Mouse (Mus musculus): Measurements from ENCODE around the gene Kcng1. TPM values are rescaled to one million over a fixed set of nuclear protein-coding genes. Genes with fewer than 3 reads are reported as not detected.

Gene Kcng1
- polyA plus RNA-seq, 1 experiment, result not detected

- Histone ChIP-seq H3K79me2 (ENCODE audit: control insufficient read depth, insufficient read depth) (no peaks in the 10 kb centered on the region), H3K4me3 (ENCODE audit: insufficient read depth, poor library complexity, severe bottlenecking) (no peak overlapping the region), H3ac (ENCODE audit: control insufficient read depth, insufficient read length, low read depth) (no peak overlapping the region), H3K27me3 (ENCODE audit: control insufficient read depth, insufficient read depth, insufficient read length) (peaks cover 45% of the 10 kb centered on the region), H3K36me3 (ENCODE audit: control insufficient read depth, insufficient read depth) (no peaks in the 10 kb centered on the region), H3K79me3 (ENCODE audit: low read depth) (no peaks in the 10 kb centered on the region)
- TF ChIP-seq MYOG (IDR thresholded peaks at IDR 0.05; ENCODE audit: control insufficient read depth, extremely low read depth, insufficient read length), result no peak
- TF ChIP-seq CTCF (IDR thresholded peaks at IDR 0.05; ENCODE audit: control insufficient read depth, insufficient read depth, insufficient read length), result no peak
- no peak for TF ChIP-seq USF1 (IDR thresholded peaks at IDR 0.05; ENCODE audit: low read depth)
- TF ChIP-seq FOSL1 (IDR thresholded peaks at IDR 0.05; ENCODE audit: insufficient read depth, low read length, poor library complexity, severe bottlenecking), result no peak
- TF ChIP-seq MYOD1 (IDR thresholded peaks at IDR 0.05; ENCODE audit: control insufficient read depth, insufficient read length, low read depth), result no peak
- no peak for TF ChIP-seq CEBPB (IDR thresholded peaks at IDR 0.05; ENCODE audit: low read depth)
- TF ChIP-seq MAX (IDR thresholded peaks at IDR 0.05), result no peak
Measured at GRCm38 (mm10) chr2:168292041-168292440, 10.5 kb upstream of the Kcng1 start.

DNA sequence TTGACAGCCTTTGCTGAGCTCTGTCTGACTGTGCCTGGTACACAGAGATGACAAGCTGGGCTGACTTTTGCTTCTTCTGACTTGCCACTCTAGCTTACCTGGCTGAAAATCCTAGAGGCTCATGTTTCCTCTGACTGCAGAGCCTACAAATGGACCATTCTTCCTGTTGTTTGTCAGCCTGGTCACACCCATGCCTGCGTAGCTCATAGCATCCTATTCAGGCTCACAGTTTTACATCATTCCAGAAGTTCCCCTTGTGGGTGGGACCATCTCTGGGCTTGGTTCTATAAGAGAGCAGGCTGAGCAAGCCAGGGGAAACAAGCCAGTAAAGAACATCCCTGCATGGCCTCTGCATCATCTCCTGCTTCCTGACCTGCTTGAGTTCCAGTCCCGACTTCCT lies 8.3 kb upstream of the Kcng1 start:
- Histone ChIP-seq H3K79me2 (ENCODE audit: control insufficient read depth, insufficient read depth) (no peaks in the 10 kb centered on the region), H3K79me3 (ENCODE audit: low read depth) (no peaks in the 10 kb centered on the region), H3K27me3 (ENCODE audit: control insufficient read depth, insufficient read depth, insufficient read length) (peaks cover 45% of the 10 kb centered on the region), H3K36me3 (ENCODE audit: control insufficient read depth, insufficient read depth) (no peaks in the 10 kb centered on the region), H3ac (ENCODE audit: control insufficient read depth, insufficient read length, low read depth) (no peak overlapping the region), H3K4me3 (ENCODE audit: insufficient read depth, poor library complexity, severe bottlenecking) (no peak overlapping the region)
- TF ChIP-seq CTCF (IDR thresholded peaks at IDR 0.05; ENCODE audit: control insufficient read depth, insufficient read depth, insufficient read length) (no peak), CEBPB (IDR thresholded peaks at IDR 0.05; ENCODE audit: low read depth) (no peak), MYOG (IDR thresholded peaks at IDR 0.05; ENCODE audit: control insufficient read depth, extremely low read depth, insufficient read length) (no peak), MAX (IDR thresholded peaks at IDR 0.05) (no peak), USF1 (IDR thresholded peaks at IDR 0.05; ENCODE audit: low read depth) (no peak), MYOD1 (IDR thresholded peaks at IDR 0.05; ENCODE audit: control insufficient read depth, insufficient read length, low read depth) (no peak), FOSL1 (IDR thresholded peaks at IDR 0.05; ENCODE audit: insufficient read depth, low read length, poor library complexity, severe bottlenecking) (no peak)

- no peak overlapping the region for H3K4me3 ChIP-seq (ENCODE audit: insufficient read depth, poor library complexity, severe bottlenecking)
Measured at GRCm38 (mm10) chr2:168289016-168289415, 7.5 kb upstream of the Kcng1 start.

DNA sequence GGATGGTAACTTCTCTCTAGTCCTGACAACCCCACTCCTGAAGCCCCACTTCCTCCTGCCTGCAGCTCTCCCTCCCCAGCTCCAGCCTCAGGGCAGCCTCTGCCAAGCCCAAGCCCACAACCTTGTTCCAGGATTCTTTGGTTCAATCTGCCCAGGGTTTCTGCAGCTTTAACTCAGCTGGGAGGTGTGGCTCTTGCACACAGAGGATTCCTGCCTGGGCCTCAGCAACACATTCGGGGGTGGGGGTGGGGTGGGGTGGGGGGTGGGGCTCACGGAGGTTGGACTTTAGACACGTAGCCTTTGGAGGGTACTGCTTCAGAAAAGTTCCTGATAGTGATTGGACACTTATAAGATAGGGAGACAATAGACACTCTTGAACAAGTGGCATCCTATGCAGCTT lies 5.5 kb upstream of the Kcng1 start:
- no peak overlapping the region for H3K4me3 ChIP-seq (ENCODE audit: insufficient read depth, poor library complexity, severe bottlenecking)
- no peaks in the 10 kb centered on the region for H3K79me3 ChIP-seq (ENCODE audit: low read depth)
- H3K27me3 ChIP-seq (ENCODE audit: control insufficient read depth, insufficient read depth, insufficient read length), result peaks cover 36% of the 10 kb centered on the region
- H3K79me2 ChIP-seq (ENCODE audit: control insufficient read depth, insufficient read depth), result no peaks in the 10 kb centered on the region
- TF ChIP-seq MYOG (IDR thresholded peaks at IDR 0.05; ENCODE audit: control insufficient read depth, extremely low read depth, insufficient read length) (no peak), CTCF (IDR thresholded peaks at IDR 0.05; ENCODE audit: control insufficient read depth, insufficient read depth, insufficient read length) (no peak), FOSL1 (IDR thresholded peaks at IDR 0.05; ENCODE audit: insufficient read depth, low read length, poor library complexity, severe bottlenecking) (no peak), USF1 (IDR thresholded peaks at IDR 0.05; ENCODE audit: low read depth) (no peak), MYOD1 (IDR thresholded peaks at IDR 0.05; ENCODE audit: control insufficient read depth, insufficient read length, low read depth) (no peak), CEBPB (IDR thresholded peaks at IDR 0.05; ENCODE audit: low read depth) (no peak), MAX (IDR thresholded peaks at IDR 0.05) (no peak)
- H3ac ChIP-seq (ENCODE audit: control insufficient read depth, insufficient read length, low read depth), result no peak overlapping the region
- no peaks in the 10 kb centered on the region for H3K36me3 ChIP-seq (ENCODE audit: control insufficient read depth, insufficient read depth)

More at GRCm38 (mm10) chr2:168289016-168289415, 7.5 kb upstream of the Kcng1 start:
- Histone ChIP-seq H3ac (ENCODE audit: control insufficient read depth, insufficient read length, low read depth) (no peak overlapping the region), H3K36me3 (ENCODE audit: control insufficient read depth, insufficient read depth) (no peaks in the 10 kb centered on the region), H3K27me3 (ENCODE audit: control insufficient read depth, insufficient read depth, insufficient read length) (peaks cover 39% of the 10 kb centered on the region), H3K79me3 (ENCODE audit: low read depth) (no peaks in the 10 kb centered on the region), H3K79me2 (ENCODE audit: control insufficient read depth, insufficient read depth) (no peaks in the 10 kb centered on the region)
- TF ChIP-seq FOSL1 (IDR thresholded peaks at IDR 0.05; ENCODE audit: insufficient read depth, low read length, poor library complexity, severe bottlenecking) (no peak), CEBPB (IDR thresholded peaks at IDR 0.05; ENCODE audit: low read depth) (no peak), MYOD1 (IDR thresholded peaks at IDR 0.05; ENCODE audit: control insufficient read depth, insufficient read length, low read depth) (no peak), USF1 (IDR thresholded peaks at IDR 0.05; ENCODE audit: low read depth) (no peak)

DNA sequence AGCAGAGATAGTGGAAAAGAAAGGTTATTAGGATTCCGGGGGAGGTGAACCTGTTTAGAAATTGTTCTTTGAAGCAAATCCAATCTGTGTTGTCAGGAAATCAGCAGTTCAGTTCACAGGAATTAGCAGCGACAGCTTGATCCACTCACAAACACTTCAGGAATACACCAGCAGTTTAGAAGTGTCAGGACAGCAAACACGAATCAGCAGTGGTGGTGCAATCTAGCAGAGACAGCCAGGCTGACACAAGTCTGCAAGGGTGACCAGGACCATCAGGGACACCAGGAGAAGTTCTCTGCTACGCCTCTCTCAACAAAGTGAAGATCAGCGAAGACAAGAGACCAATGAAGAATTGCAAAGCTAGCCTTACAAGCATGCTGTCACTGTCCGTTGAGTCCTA lies 3.6 kb upstream of the Kcng1 start:
- Histone ChIP-seq H3K4me3 (ENCODE audit: insufficient read depth, poor library complexity, severe bottlenecking) (no peak overlapping the region), H3K79me2 (ENCODE audit: control insufficient read depth, insufficient read depth) (no peaks in the 10 kb centered on the region), H3K79me3 (ENCODE audit: low read depth) (no peaks in the 10 kb centered on the region), H3ac (ENCODE audit: control insufficient read depth, insufficient read length, low read depth) (no peak overlapping the region), H3K36me3 (ENCODE audit: control insufficient read depth, insufficient read depth) (no peaks in the 10 kb centered on the region), H3K27me3 (ENCODE audit: control insufficient read depth, insufficient read depth, insufficient read length) (peaks cover 39% of the 10 kb centered on the region)
- TF ChIP-seq USF1 (IDR thresholded peaks at IDR 0.05; ENCODE audit: low read depth) (no peak), FOSL1 (IDR thresholded peaks at IDR 0.05; ENCODE audit: insufficient read depth, low read length, poor library complexity, severe bottlenecking) (no peak), MAX (IDR thresholded peaks at IDR 0.05) (no peak), MYOD1 (IDR thresholded peaks at IDR 0.05; ENCODE audit: control insufficient read depth, insufficient read length, low read depth) (no peak), CEBPB (IDR thresholded peaks at IDR 0.05; ENCODE audit: low read depth) (no peak), CTCF (IDR thresholded peaks at IDR 0.05; ENCODE audit: control insufficient read depth, insufficient read depth, insufficient read length) (no peak), MYOG (IDR thresholded peaks at IDR 0.05; ENCODE audit: control insufficient read depth, extremely low read depth, insufficient read length) (no peak)

Data from C2C12 (cell line).